In the genomic region with DNA sequence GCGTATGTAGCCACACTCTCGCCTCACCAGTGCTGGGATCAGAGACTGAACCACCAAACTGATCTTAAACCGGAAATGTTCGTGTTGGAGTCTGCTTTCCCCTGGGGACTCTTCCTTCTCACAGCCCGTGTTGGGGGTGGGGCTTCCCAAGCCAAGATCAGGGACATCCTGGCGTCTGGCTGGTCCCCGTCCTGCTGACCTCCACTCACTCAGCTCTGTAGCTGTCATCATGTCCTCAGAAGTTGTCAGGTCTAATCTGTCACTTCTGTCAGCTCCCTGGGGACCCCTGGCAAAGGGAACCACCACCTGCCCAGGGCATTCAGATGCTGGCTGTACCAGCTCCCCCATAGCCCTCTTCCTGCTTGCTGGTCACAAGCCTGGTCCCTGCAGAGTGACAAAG, we compare ENCODE assay signal across 13 mouse cellular contexts. TPM values are rescaled to one million over a fixed set of nuclear protein-coding genes. Genes with fewer than 3 reads are reported as not detected.
DNase-seq lines count a peak whose midpoint lies in the region; ATAC-seq lines count a peak whose summit lies in the region.
"Had no signal": no experiment of that assay in that cellular context is flagged by ENCODE, and none has a peak within 500 bp of the region (broad histone marks: within the 10 kb centered on the region; RNA-seq: fewer than 3 reads in every experiment).

No protein-coding gene starts in this region.

- H3K4me2 ChIP-seq in midbrain, embryonic 11.5 days, result no peak overlapping the region

- DNase-seq in cerebellum, adult 9-11 months, result peak; percentile 55
- no peak for DNase-seq in cerebellum, postnatal 36 days
- DNase-seq in midbrain, embryonic 10.5 days (ENCODE audit: low spot score), result no peak
- DNase-seq in midbrain, embryonic 11.5 days (ENCODE audit: low spot score, missing footprints), result no peak
- peak; percentile 54 for DNase-seq in kidney, adult 9 months
- DNase-seq in retina, embryonic 14.5 days (ENCODE audit: low spot score), result peak; percentile 34
- no peak for DNase-seq in right cerebral cortex, postnatal 25 days
- DNase-seq in gastrocnemius, postnatal 4 days (ENCODE audit: low spot score in 2 of 2), result no peak
- DNase-seq: thymus, adult 2 months had no signal

- H3K4me1 ChIP-seq in midbrain, embryonic 10.5 days, result peaks cover 50% of the 10 kb centered on the region
- peaks cover 10% of the 10 kb centered on the region for H3K4me1 ChIP-seq in midbrain, embryonic 11.5 days (ENCODE audit: control insufficient read depth, insufficient read depth, low read length)

- H3K9ac ChIP-seq in midbrain, embryonic 11.5 days (ENCODE audit: low read length), result no peak overlapping the region

- H3K36me3 ChIP-seq in midbrain, embryonic 10.5 days, result peaks cover 64% of the 10 kb centered on the region
- peaks cover 12% of the 10 kb centered on the region for H3K36me3 ChIP-seq in midbrain, embryonic 11.5 days (ENCODE audit: control insufficient read depth, insufficient read depth, low read length)

- WGBS in midbrain, embryonic 10.5 days, result 68% methylated on average over 7 of the region's 7 CpGs
- WGBS in midbrain, embryonic 11.5 days, result 72% methylated on average over 7 of the region's 7 CpGs

- no peak overlapping the region for H3K4me3 ChIP-seq in midbrain, embryonic 10.5 days
- H3K4me3 ChIP-seq in midbrain, embryonic 11.5 days (ENCODE audit: low read depth, low read length), result no peak overlapping the region

- no peaks in the 10 kb centered on the region for H3K9me3 ChIP-seq in midbrain, embryonic 10.5 days (replicated peaks)
- no peaks in the 10 kb centered on the region for H3K9me3 ChIP-seq in midbrain, embryonic 11.5 days (ENCODE audit: control insufficient read depth, low read length)

- H3K27me3 ChIP-seq in midbrain, embryonic 10.5 days (ENCODE audit: low read depth, poor library complexity, severe bottlenecking), result peaks cover 21% of the 10 kb centered on the region; the same call in 1 of the 2 replicates
- H3K27me3 ChIP-seq in midbrain, embryonic 11.5 days (ENCODE audit: control insufficient read depth, insufficient read depth, low read length), result no peaks in the 10 kb centered on the region

- peak overlapping the region; percentile 95 for H3K27ac ChIP-seq in midbrain, embryonic 10.5 days (replicated peaks)
- H3K27ac ChIP-seq in midbrain, embryonic 11.5 days (ENCODE audit: low read depth, low read length), result no peak overlapping the region

- ATAC-seq in midbrain, embryonic 11.5 days (ENCODE audit: low FRiP score), result no peak
- ATAC-seq: activated CD4-positive, CD25-positive, alpha-beta regulatory T cell, adult 4 months had no signal

RNA-seq across cellular contexts. Expression of a gene that starts 2.1 kb away (rescaled TPM):
- polyA plus RNA-seq in midbrain, embryonic 10.5 days (2016; fragmentation: Nextera tagmentation; extraction: Ambion mirVana), result 68.4 and 103 TPM in 2 replicates
- polyA plus RNA-seq in midbrain, embryonic 11.5 days (2014; fragmentation: Nextera tagmentation; extraction: Ambion mirVana), result 81.9 and 89.1 TPM in 2 replicates
- 1 to 10 TPM; 1.8 to 1.9 TPM for total RNA-seq in gastrocnemius, postnatal 4 days (2021)
- total RNA-seq: liver, adult 2 months had no signal
- polyA plus RNA-seq: activated CD4-positive, CD25-positive, alpha-beta regulatory T cell, adult 4 months had no signal

RNA-seq across cellular contexts. Expression of a gene that starts 9.3 kb away (rescaled TPM):
- polyA plus RNA-seq in midbrain, embryonic 10.5 days (2016; fragmentation: Nextera tagmentation; extraction: Ambion mirVana), result 31.0 and 34.0 TPM in 2 replicates
- 21.3 and 24.4 TPM in 2 replicates for polyA plus RNA-seq in midbrain, embryonic 11.5 days (2014; fragmentation: Nextera tagmentation; extraction: Ambion mirVana)
- total RNA-seq in gastrocnemius, postnatal 4 days (2021), result 10 to 100 TPM; 15.3 to 15.9 TPM

RNA-seq across cellular contexts. Expression of a gene that starts 15.8 kb away (rescaled TPM):
- 2.1 and 2.3 TPM in 2 replicates for polyA plus RNA-seq in midbrain, embryonic 10.5 days (2016; fragmentation: Nextera tagmentation; extraction: Ambion mirVana)
- 2.1 and 2.7 TPM in 2 replicates for polyA plus RNA-seq in midbrain, embryonic 11.5 days (2014; fragmentation: Nextera tagmentation; extraction: Ambion mirVana)
- total RNA-seq in gastrocnemius, postnatal 4 days (2021), result 1 to 10 TPM; 1.9 to 2.0 TPM

RNA-seq across cellular contexts. Expression of a gene that starts 18.1 kb away (rescaled TPM):
- polyA plus RNA-seq in midbrain, embryonic 10.5 days (2016; fragmentation: Nextera tagmentation; extraction: Ambion mirVana), result 78.4 and 95.0 TPM in 2 replicates
- 61.2 and 65.6 TPM in 2 replicates for polyA plus RNA-seq in midbrain, embryonic 11.5 days (2014; fragmentation: Nextera tagmentation; extraction: Ambion mirVana)
- under 1 TPM in 1 of 2 experiments, not detected in 1; 0.32 TPM for total RNA-seq in gastrocnemius, postnatal 4 days (2021)
- total RNA-seq: heart, postnatal 36 days; liver, adult 2 months; megakaryocyte progenitor cell, adult 5-6 weeks had no signal
- polyA plus RNA-seq: activated CD4-positive, CD25-positive, alpha-beta regulatory T cell, adult 4 months; liver, adult 2 months had no signal

RNA-seq across cellular contexts. Expression of a gene that starts 18.9 kb away (rescaled TPM):
- polyA plus RNA-seq in midbrain, embryonic 10.5 days (2016; fragmentation: Nextera tagmentation; extraction: Ambion mirVana), result 5.4 and 5.8 TPM in 2 replicates
- 6.3 and 6.7 TPM in 2 replicates for polyA plus RNA-seq in midbrain, embryonic 11.5 days (2014; fragmentation: Nextera tagmentation; extraction: Ambion mirVana)
- 1 to 10 TPM; 3.8 to 4.0 TPM for total RNA-seq in gastrocnemius, postnatal 4 days (2021)

Comparison
In these comparisons a context has a peak if more than half of its experiments do, and no peak if none do; other contexts are left out.
1. DNase-seq: peak in cerebellum, adult 9-11 months (single experiment), kidney, adult 9 months (single experiment) and retina, embryonic 14.5 days (single experiment); none in cerebellum, postnatal 36 days (0 of 2), midbrain, embryonic 10.5 days (single experiment), midbrain, embryonic 11.5 days (single experiment), right cerebral cortex, postnatal 25 days (single experiment) and gastrocnemius, postnatal 4 days (0 of 2).